Mouse (Mus musculus) liver, adult (tissue): ENCODE results near the gene Hmgb1.

Source experiments
- GATA4 ChIP-seq: IDR thresholded peaks from 2 replicates; pipeline ENCODE4 v1.6.1; 2014; ENCODE audit warnings: mild to moderate bottlenecking, low read length; ENCODE audit not compliant: insufficient replicate concordance

The Hmgb1 gene

DNA sequence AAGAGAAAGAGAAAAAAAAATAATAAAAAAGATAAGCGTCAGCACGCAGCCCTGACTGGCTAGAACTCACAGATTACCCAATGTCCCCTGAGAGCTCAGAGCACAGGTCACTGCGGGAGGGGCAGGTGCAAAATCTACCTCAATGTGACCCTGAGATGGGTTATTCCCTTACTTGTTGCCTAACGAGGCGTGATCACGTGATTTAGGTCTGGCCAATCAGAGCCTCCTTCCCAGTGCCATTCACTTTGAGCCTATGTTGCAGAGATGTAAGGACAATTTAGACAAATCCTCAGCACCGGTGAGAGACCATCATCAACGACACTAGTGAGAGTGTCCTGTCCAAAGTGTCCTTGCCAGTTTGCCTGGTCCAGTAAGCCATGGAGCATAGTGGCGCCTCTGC lies 44.0 kb downstream of the Hmgb1 start:
- TF ChIP-seq GATA4: no peak

DNA sequence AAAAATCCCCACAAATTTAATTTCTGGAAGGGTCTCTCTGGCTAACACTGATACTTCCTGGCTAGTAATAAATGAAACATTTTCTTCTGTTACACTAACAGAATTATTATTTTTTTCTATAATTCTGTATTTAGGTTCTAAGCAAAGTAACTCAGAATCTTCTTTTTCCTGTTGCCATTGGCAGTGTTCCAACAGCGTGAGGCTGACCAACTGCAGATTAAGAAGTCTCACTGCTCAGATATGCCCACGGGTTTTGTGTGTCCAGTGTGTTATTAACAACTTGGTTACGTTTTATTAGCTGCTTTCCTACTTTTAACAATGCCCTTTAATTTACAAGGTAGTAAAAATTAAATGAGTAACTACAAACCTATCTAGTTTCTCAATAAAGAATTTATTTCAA lies 46.8 kb downstream of the Hmgb1 start:
- TF ChIP-seq GATA4: no peak

DNA sequence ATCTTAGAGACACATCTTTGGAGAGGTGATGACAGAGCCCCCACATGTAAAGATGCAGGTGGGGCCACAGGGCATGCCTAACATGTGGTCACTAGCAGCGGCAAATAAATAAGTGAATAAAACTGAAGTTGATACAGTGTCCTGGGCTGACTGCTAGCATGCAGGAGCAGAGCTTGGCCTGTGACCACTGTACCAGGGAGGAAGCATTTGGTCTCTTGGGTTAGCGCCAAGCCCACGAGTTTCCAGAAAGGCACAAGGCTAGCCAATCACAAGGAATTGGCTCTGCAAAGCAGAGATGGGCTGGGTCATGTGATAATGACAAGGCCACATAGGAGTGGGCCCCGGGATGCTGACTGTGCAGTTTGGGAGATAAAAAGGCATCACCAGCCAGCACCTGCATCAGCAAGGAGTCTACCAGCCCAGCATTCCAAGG lies 47.3 kb downstream of the Hmgb1 start:
- no peak for TF ChIP-seq GATA4

DNA sequence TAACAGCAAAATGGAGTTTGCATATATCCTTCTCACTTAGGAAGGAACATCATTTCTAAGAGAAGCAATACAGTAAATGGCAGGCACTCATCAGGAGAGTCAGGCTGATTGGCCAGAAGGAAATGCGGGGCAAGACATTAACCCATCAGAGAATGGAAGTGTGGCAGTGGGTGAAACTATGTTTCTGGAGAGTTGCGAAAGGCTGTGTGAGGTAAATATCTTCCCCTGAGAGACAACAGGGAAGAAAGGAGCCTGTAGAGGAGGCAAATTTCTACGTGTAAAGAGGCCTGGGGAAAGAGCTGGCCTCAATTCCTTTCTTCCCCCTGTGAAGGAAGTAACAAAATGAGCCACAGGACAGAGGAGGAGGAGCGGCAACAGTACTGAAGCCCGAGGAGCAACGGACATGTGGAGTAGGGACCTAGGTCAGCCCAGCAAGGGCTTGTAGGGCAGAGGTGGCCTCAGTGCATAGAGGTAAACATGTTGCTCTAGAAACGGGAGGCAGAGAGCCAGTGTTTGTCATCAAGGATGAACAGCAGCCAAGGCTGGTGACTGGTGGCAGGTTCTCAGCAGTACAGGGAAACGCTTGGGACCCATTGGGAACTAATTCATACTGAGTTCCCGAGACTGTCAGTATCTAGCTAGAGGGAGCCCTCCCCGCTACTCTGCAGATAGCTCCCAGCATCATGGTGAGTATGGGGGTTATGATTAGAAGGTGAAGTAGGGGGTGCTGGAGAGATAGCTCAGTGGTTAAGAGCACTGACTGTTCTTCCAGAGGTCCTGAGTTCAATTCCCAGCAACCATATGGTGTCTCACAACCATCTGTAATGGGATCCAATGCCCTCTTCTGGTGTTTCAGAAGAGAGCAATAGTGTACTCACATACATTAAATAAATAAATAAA lies 48.6 kb downstream of the Hmgb1 start:
- TF ChIP-seq GATA4: no peak

DNA sequence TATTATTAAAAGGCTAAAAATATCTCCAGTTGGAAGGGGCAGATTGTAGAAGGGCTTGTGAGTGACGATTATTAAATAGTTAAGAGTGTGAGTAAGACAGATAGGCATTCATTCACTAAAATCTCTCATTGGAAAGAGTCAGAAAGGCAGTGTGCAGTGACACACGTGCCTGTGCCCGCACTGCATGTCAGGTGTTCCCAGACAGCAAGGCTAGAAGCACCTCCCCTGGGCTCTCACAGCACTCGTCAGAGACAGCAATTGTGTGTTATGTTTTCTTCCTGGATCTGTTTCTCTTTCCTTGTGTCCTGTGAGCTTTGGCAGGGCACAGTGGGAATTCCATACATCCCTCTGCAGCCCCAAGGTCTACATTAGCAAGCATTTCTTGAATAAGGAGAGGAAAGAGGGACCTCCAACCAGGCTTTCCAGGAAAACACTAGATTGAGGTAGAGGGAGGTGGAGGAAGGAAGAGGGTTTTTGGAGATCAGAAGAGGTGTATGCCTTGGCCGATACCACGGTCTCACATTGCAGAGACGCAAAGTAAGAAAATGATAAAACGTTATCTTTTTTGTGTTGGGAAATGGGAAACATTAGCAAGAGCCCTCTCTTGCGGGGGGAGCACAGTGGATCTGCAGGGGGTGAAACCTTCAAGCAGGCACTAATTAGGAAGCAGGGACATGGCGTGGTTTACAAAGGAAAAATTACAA lies 49.4 kb downstream of the Hmgb1 start:
- no peak for TF ChIP-seq GATA4

DNA sequence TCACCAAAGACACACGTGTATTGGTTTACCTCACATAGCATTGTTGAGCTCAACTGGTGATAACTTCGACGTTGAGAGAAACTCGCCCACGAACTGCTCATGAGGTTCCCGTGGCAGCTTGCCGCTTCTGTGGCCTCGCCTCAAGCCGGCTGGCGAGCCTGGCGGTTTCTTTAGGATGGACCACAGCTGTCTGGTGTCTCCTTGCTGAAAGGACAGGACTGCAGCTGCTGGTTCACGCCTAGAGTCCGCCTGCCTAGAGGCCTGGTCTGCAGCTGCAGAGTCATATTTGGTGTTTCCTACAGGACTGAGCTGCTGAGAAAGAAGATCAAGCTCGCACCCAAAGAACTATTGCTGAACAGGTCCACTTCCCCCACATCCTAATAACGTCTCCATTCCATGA lies 55.8 kb downstream of the Hmgb1 start:
- no peak for TF ChIP-seq GATA4

DNA sequence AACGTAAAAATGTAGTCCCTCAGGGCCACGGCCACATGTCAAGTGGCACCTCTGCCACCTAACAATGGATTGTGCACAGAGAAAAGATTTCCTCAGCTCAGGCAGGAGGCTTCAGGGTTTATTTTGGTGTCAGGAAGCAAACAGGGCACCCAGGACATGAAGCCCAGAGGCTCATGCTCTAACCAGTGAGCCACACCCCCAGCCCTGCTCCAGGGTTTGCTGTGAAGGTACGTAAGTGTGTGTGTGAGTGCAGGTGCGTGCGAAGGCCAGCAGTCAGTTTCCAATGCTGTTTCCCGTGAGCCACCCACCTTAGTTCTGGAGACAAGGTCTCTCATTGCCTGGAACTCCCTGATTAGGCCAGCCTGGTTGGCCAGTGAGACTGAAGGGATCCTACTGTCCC lies 60.5 kb downstream of the Hmgb1 start:
- no peak for TF ChIP-seq GATA4

DNA sequence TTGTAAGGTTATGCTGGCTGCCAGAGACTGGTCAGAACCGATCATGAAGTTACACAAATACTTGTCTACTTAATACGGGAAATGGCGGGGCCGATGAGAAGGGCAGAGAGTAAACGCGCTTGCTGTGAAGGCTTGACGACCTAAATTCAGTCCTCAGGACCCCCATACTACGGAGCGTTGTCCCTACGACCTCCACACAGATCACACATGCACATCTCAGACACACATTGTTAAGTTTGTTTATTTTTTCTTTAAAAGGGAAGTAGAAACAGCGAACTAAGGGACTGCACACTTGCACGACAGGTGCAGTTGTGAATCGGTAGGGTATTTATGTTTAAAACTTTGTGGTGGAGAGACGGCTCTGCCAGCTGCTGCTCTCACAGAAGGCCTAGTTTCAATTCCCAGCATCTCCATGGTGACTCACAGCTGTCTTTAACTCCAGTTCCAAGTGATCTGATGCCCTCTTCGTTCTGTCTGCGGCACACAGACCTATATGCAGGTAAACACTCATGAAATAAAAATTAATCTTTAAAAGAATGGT lies 64.9 kb downstream of the Hmgb1 start:
- TF ChIP-seq GATA4: no peak

DNA sequence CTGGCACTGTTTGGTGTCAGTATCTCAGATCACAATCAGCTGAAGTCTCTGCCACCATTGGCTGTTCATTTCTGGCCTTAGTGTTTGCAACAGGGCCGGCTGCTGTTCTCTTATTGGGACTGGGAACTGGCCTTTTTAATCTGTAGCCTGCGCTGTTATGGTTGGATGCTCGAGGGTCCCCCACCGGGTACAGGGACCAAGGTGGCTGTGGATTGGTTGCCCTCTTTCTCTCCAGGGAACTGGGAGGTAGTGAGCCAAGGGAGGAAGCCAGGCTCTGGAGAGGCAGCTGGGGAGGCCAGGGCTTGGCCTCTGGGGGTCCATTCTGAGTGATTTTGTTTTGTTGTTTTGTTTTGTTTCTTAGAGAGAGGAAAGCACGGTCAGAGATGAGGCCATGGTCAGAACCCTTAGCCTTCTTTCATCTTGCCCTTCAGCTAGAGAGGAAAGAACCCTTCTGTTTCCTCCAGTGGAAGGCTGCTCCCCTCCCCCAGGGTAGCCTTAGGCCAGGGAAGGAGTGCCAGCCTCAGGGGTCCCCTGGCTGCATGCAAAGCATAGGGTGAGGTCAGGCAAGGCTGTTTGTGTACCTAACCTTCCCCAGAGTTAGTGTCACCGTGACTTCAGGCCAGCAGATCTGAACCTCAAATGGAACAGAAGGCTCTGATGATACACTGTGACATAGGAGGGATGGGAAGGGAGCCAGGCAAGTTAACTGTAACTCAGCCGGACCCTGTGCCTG lies 66.3 kb downstream of the Hmgb1 start:
- TF ChIP-seq GATA4: no peak

DNA sequence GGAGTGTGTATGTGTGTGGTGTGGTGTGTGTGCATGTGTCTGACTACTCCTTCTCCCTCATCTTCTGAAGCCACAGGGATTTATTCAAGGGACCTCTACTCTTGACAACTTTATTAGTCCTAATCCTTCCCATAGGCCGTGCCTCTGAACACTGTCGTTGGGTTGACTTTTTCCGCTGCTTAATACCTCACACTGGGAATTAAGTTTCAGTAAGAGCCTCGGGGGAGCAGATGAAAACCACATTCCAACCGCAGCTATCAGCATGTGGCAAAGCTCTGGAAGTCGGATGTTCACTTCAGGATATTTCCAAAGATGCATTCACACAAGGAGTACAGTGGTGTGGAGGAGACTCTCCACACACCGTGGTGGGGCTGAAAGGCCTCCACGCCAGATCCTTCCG lies 69.7 kb downstream of the Hmgb1 start:
- no peak for TF ChIP-seq GATA4

DNA sequence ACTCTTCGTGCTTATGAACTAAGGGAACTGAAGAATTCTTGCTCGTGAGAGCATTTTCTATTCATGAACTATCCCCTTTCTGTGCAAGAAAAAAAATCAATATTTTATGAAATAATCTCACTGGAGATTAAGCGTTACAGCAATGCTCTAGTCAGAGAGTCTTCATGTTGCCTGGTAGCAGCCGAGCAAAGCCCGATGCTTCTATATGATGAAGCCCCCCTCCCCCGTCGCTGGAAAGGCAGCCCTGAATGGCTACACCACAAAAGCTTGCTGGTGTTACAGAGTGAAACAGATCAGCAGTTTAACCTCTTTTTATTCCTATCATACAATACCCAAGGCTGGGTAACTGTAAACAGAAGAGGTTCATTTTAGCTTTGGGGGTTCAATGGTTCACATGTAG lies 70.3 kb downstream of the Hmgb1 start:
- no peak for TF ChIP-seq GATA4

DNA sequence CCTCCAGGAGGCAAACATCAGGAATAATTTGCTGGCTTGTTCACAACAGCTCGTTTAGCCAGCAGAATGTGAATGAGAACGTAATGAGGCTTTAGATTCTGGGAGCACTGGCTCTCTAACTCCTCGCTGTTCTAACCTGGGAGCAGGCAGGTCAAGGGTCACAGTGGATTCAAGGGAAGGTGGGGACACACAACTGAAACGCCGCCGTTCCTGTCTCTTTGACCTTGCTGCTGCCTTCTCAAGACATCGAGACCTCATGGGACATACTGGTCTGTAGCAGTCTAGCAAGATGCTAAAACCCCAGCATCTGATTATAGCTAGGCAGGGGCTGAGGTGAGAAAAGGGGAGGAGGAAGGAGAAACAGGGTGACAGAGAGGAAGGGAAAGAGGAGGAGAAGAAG lies 70.8 kb downstream of the Hmgb1 start:
- no peak for TF ChIP-seq GATA4

DNA sequence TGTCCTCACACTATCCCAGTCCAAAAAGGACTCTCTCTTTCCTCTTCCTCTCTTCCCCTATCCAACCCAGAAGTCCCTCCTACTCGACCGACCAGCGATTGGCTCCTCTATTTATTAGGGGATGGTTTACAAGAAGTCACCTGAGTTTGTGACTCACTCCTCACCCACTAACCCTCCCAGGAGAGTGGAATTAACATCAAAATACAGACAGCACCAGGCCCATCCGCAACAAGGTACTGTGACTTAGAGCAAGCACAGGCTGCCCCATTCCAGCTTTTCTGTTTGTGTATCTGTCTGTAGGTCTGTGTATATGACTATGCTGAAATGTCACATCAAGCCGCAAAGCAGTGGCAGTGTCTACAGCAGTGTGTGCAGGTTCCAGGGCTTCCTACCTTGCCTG lies 71.7 kb downstream of the Hmgb1 start:
- TF ChIP-seq GATA4: no peak

DNA sequence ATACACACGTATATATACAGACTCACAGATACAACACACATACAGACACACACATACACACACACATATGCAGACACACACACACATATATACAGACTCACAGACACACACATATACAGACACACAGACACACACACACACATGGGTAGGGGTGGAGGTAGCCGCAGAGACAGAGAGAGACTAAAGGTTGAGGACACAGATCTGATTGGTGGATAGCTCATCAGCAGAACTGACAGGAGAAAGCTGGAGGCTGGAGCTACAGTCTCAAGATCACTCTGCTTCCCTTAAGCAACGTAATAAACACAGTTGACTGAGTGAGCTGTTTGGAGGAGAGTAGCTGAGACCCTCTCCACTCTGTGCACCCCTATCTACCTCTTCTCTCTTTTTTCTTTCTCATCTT lies 75.1 kb downstream of the Hmgb1 start:
- TF ChIP-seq GATA4: no peak

DNA sequence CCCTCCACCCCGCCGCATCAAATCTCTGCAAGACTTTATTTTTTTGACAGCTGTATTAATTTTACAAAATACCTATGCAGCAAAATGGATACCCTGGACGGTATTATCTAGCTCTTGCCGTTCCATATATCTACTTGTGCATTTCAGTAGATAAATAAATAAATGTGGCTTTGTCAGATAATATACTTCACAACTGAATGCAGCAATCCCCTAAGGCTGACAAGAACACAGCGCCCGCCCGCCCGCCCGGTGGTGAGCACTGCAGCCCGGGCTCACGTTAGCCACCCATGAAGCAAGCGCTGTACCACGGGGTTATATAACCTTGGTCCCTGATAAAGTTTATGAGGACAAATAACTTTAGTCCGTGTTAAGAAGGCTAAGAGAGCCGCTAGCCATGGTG lies 76.1 kb downstream of the Hmgb1 start:
- no peak for TF ChIP-seq GATA4
